18 mouse cellular contexts compared by ENCODE assay signal in genomic region chr11:77896011-77896410, GRCm38 (mm10). TPM values are rescaled to one million over a fixed set of nuclear protein-coding genes. Genes with fewer than 3 reads are reported as not detected.
DNase-seq lines count a peak whose midpoint lies in the region; ATAC-seq and TF ChIP-seq lines count a peak whose summit lies in the region.
"Had no signal": no experiment of that assay in that cellular context is flagged by ENCODE, and none has a peak within 500 bp of the region (broad histone marks: within the 10 kb centered on the region; RNA-seq: fewer than 3 reads in every experiment).

No protein-coding gene starts in this region.

- H3K9ac ChIP-seq in intestine, postnatal 0 days (ENCODE audit: low read depth, low read length), result no peak overlapping the region
- H3K9ac ChIP-seq in intestine, embryonic 15.5 days, result no peak overlapping the region
- H3K9ac ChIP-seq in forebrain, embryonic 12.5 days, result no peak overlapping the region
- no peak overlapping the region for H3K9ac ChIP-seq in hindbrain, embryonic 15.5 days
- no peak overlapping the region for H3K9ac ChIP-seq in midbrain, embryonic 16.5 days (ENCODE audit: low read depth, low read length)
- H3K9ac ChIP-seq: liver, embryonic 14.5 days had no signal

- H3K4me1 ChIP-seq in intestine, postnatal 0 days (replicated peaks; ENCODE audit: control insufficient read depth, insufficient read depth, low read length), result peaks cover 4% of the 10 kb centered on the region
- peaks cover 15% of the 10 kb centered on the region for H3K4me1 ChIP-seq in intestine, embryonic 15.5 days (replicated peaks)
- H3K4me1 ChIP-seq in forebrain, embryonic 12.5 days, result peaks cover 76% of the 10 kb centered on the region
- peaks cover 69% of the 10 kb centered on the region for H3K4me1 ChIP-seq in hindbrain, embryonic 15.5 days (replicated peaks)
- H3K4me1 ChIP-seq in midbrain, embryonic 16.5 days (ENCODE audit: control insufficient read depth, insufficient read depth, low read length), result peaks cover 66% of the 10 kb centered on the region

- no peaks in the 10 kb centered on the region for H3K27me3 ChIP-seq in intestine, postnatal 0 days (replicated peaks; ENCODE audit: control insufficient read depth, insufficient read depth, low read length)
- peaks cover 5% of the 10 kb centered on the region; the same call in 1 of the 2 replicates for H3K27me3 ChIP-seq in intestine, embryonic 15.5 days (replicated peaks)
- H3K27me3 ChIP-seq in forebrain, embryonic 12.5 days, result peaks cover 11% of the 10 kb centered on the region; the same call in 1 of the 2 replicates
- H3K27me3 ChIP-seq in hindbrain, embryonic 15.5 days, result 0 out of 2 replicates have a peak, but pooled peaks cover 3% of the 10 kb centered on the region
- no peaks in the 10 kb centered on the region for H3K27me3 ChIP-seq in midbrain, embryonic 16.5 days (ENCODE audit: control insufficient read depth, insufficient read depth, low read depth, low read length)

- DNase-seq in adrenal gland, postnatal 4 days (ENCODE audit: low spot score in 2 of 2), result no peak
- no peak for DNase-seq in kidney, adult 9 months
- DNase-seq: adrenal gland, postnatal 10 days; gastrocnemius, adult 2 months; heart, adult 18-20 months; heart, postnatal 10 days; lung, postnatal 14 days; right cerebral cortex, postnatal 25 days had no signal

- ATAC-seq in intestine, postnatal 0 days, result no peak
- no peak for ATAC-seq in intestine, embryonic 15.5 days
- no peak for ATAC-seq in forebrain, embryonic 12.5 days (ENCODE audit: low FRiP score)
- ATAC-seq in hindbrain, embryonic 15.5 days (ENCODE audit: low FRiP score, low read depth), result no peak
- ATAC-seq in midbrain, embryonic 16.5 days, result no peak
- no peak for ATAC-seq in erythroblast, adult 5-6 weeks (replicated peaks; ENCODE audit: low FRiP score, poor library complexity, severe bottlenecking)
- ATAC-seq: intestine, embryonic 16.5 days had no signal

- 52% methylated on average over 9 of the region's 9 CpGs for WGBS in intestine, postnatal 0 days
- 72% methylated on average over 9 of the region's 9 CpGs for WGBS in intestine, embryonic 15.5 days
- WGBS in forebrain, embryonic 12.5 days, result 69% methylated on average over 9 of the region's 9 CpGs
- 30% methylated on average over 9 of the region's 9 CpGs for WGBS in hindbrain, embryonic 15.5 days
- WGBS in midbrain, embryonic 16.5 days, result 30% methylated on average over 9 of the region's 9 CpGs

- H3K9me3 ChIP-seq in intestine, postnatal 0 days (ENCODE audit: control insufficient read depth), result no peaks in the 10 kb centered on the region
- no peaks in the 10 kb centered on the region for H3K9me3 ChIP-seq in intestine, embryonic 15.5 days
- H3K9me3 ChIP-seq in forebrain, embryonic 12.5 days, result no peaks in the 10 kb centered on the region
- H3K9me3 ChIP-seq in hindbrain, embryonic 15.5 days, result no peaks in the 10 kb centered on the region
- no peaks in the 10 kb centered on the region for H3K9me3 ChIP-seq in midbrain, embryonic 16.5 days (replicated peaks; ENCODE audit: control insufficient read depth, low read length, poor library complexity, severe bottlenecking)
- H3K9me3 ChIP-seq: G1E had no signal

- 0 out of 2 replicates have a peak, but pooled peaks have one; percentile 11 for TF ChIP-seq CTCF in intestine, postnatal 0 days (IDR thresholded peaks at IDR 0.05; ENCODE audit: low read depth)

- no peak overlapping the region for H3K4me3 ChIP-seq in intestine, postnatal 0 days (ENCODE audit: low read depth, low read length)
- no peak overlapping the region for H3K4me3 ChIP-seq in intestine, embryonic 15.5 days (replicated peaks)
- H3K4me3 ChIP-seq in forebrain, embryonic 12.5 days (replicated peaks), result no peak overlapping the region
- no peak overlapping the region for H3K4me3 ChIP-seq in hindbrain, embryonic 15.5 days
- no peak overlapping the region for H3K4me3 ChIP-seq in midbrain, embryonic 16.5 days (ENCODE audit: low read depth, low read length)
- H3K4me3 ChIP-seq: erythroblast, embryonic 14.5 days had no signal

- no peaks in the 10 kb centered on the region for H3K36me3 ChIP-seq in intestine, postnatal 0 days (ENCODE audit: control insufficient read depth, insufficient read depth)
- H3K36me3 ChIP-seq in intestine, embryonic 15.5 days, result no peaks in the 10 kb centered on the region
- H3K36me3 ChIP-seq in forebrain, embryonic 12.5 days (replicated peaks), result no peaks in the 10 kb centered on the region
- no peaks in the 10 kb centered on the region for H3K36me3 ChIP-seq in hindbrain, embryonic 15.5 days
- no peaks in the 10 kb centered on the region for H3K36me3 ChIP-seq in midbrain, embryonic 16.5 days (ENCODE audit: control insufficient read depth, insufficient read depth, low read length)
- H3K36me3 ChIP-seq: G1E had no signal

- no peak overlapping the region for H3K27ac ChIP-seq in intestine, postnatal 0 days (ENCODE audit: low read depth, low read length)
- no peak overlapping the region for H3K27ac ChIP-seq in intestine, embryonic 15.5 days
- peak overlapping the region; percentile 91 for H3K27ac ChIP-seq in forebrain, embryonic 12.5 days
- peak overlapping the region; percentile 83 for H3K27ac ChIP-seq in hindbrain, embryonic 15.5 days (replicated peaks)
- peak overlapping the region; percentile 93 for H3K27ac ChIP-seq in midbrain, embryonic 16.5 days (ENCODE audit: low read length)
- H3K27ac ChIP-seq: gastrocnemius, adult 2 months; liver, embryonic 14.5 days had no signal

- no peak overlapping the region; the same call in 1 of the 2 replicates for H3K4me2 ChIP-seq in intestine, postnatal 0 days (replicated peaks; ENCODE audit: low read depth)
- no peak overlapping the region for H3K4me2 ChIP-seq in intestine, embryonic 15.5 days (replicated peaks)
- H3K4me2 ChIP-seq in forebrain, embryonic 12.5 days, result peak overlapping the region; percentile 49
- peak overlapping the region; percentile 44; the same call in 1 of the 2 replicates for H3K4me2 ChIP-seq in hindbrain, embryonic 15.5 days
- H3K4me2 ChIP-seq in midbrain, embryonic 16.5 days (ENCODE audit: low read length), result peak overlapping the region; percentile 26; the same call in 1 of the 2 replicates

RNA-seq across cellular contexts. Expression of gene Pipox, which starts 2.1 kb away (rescaled TPM):
- polyA plus RNA-seq in intestine, postnatal 0 days (2015; fragmentation: Nextera tagmentation; extraction: Ambion mirVana), result 45.7 and 57.1 TPM in 2 replicates
- polyA plus RNA-seq in intestine, embryonic 15.5 days (2015; fragmentation: Nextera tagmentation; extraction: Ambion mirVana), result 29.8 and 36.1 TPM in 2 replicates
- 14.5 and 16.5 TPM in 2 replicates for polyA plus RNA-seq in forebrain, embryonic 12.5 days (2016; fragmentation: Nextera tagmentation; extraction: Ambion mirVana)
- 5.1 and 5.6 TPM in 2 replicates for polyA plus RNA-seq in hindbrain, embryonic 15.5 days (2015; fragmentation: Nextera tagmentation; extraction: Ambion mirVana)
- polyA plus RNA-seq in midbrain, embryonic 16.5 days (2015; fragmentation: Nextera tagmentation; extraction: Ambion mirVana), result 6.0 and 7.5 TPM in 2 replicates
- total RNA-seq in adrenal gland, postnatal 4 days (2021), result 10 to 100 TPM in 1 of 2 experiments, 1 to 10 TPM in 1; 9.1 to 16.9 TPM
- total RNA-seq in erythroblast, adult 5-6 weeks (2015; ENCODE audit: low replicate concordance), result not detected in 2 replicates
- total RNA-seq in erythroblast, adult 5-6 weeks (2017; ENCODE audit: low replicate concordance), result not detected in 2 replicates
- total RNA-seq: G1E; gastrocnemius, adult 2 months had no signal
- polyA plus RNA-seq: erythroblast, embryonic 14.5 days; G1E had no signal

RNA-seq across cellular contexts. Expression of gene Sez6, which starts 34.6 kb away (rescaled TPM):
- 0.77 and 0.80 TPM in 2 replicates for polyA plus RNA-seq in intestine, postnatal 0 days (2015; fragmentation: Nextera tagmentation; extraction: Ambion mirVana)
- polyA plus RNA-seq in intestine, embryonic 15.5 days (2015; fragmentation: Nextera tagmentation; extraction: Ambion mirVana), result 0.95 and 1.2 TPM in 2 replicates
- 54.0 and 62.2 TPM in 2 replicates for polyA plus RNA-seq in forebrain, embryonic 12.5 days (2016; fragmentation: Nextera tagmentation; extraction: Ambion mirVana)
- 123 and 151 TPM in 2 replicates for polyA plus RNA-seq in hindbrain, embryonic 15.5 days (2015; fragmentation: Nextera tagmentation; extraction: Ambion mirVana)
- polyA plus RNA-seq in midbrain, embryonic 16.5 days (2015; fragmentation: Nextera tagmentation; extraction: Ambion mirVana), result 140 and 146 TPM in 2 replicates
- 1 to 10 TPM; 3.9 to 6.0 TPM for total RNA-seq in adrenal gland, postnatal 4 days (2021)
- total RNA-seq in erythroblast, adult 5-6 weeks (2015; ENCODE audit: low replicate concordance), result not detected in 2 replicates
- total RNA-seq in erythroblast, adult 5-6 weeks (2017; ENCODE audit: low replicate concordance), result not detected in 2 replicates
- polyA plus RNA-seq: erythroblast, embryonic 14.5 days had no signal

Comparison
In these comparisons a context has a peak if more than half of its experiments do, and no peak if none do; other contexts are left out.
1. H3K27ac ChIP-seq: peak in forebrain, embryonic 12.5 days (single experiment), hindbrain, embryonic 15.5 days (single experiment) and midbrain, embryonic 16.5 days (single experiment); none in intestine, postnatal 0 days (single experiment) and intestine, embryonic 15.5 days (single experiment).
2. H3K4me2 ChIP-seq: peak in forebrain, embryonic 12.5 days (single experiment), hindbrain, embryonic 15.5 days (single experiment) and midbrain, embryonic 16.5 days (single experiment); none in intestine, postnatal 0 days (single experiment) and intestine, embryonic 15.5 days (single experiment).
3. RNA of gene Sez6, which starts 34.6 kb away (polyA plus RNA-seq): 123 to 151 TPM in hindbrain, embryonic 15.5 days, 140 to 146 TPM in midbrain, embryonic 16.5 days and 54.0 to 62.2 TPM in forebrain, embryonic 12.5 days; 0.95 to 1.2 TPM in intestine, embryonic 15.5 days and 0.77 to 0.80 TPM in intestine, postnatal 0 days; every median in the first group is over 10 times any median in the second.